Mouse (Mus musculus) mature B cell (primary cell): ENCODE data around the gene Manbal.

Experiments
- in situ Hi-C: fragments of 300-500 bp; cut with MboI; formaldehyde crosslinking; loops from 2 replicates; pipeline ENCODE4 v1.14.3; 2019

Manbal gene

GRCm38 (mm10) chr2:157367184-157367893 is at the start of gene Manbal:
Gene Manbal, plus strand, starts transcription at chr2:157367594.
- in situ Hi-C loops: no loop called here

- in situ Hi-C loops: no loop called here
These were observed 47.3 kb upstream of the Manbal start for GRCm38 (mm10) chr2:157320135-157320534.

- in situ Hi-C loops: no loop called here
These were observed 46.5 kb upstream of the Manbal start for GRCm38 (mm10) chr2:157320886-157321285.

- in situ Hi-C loops: no loop called here
These were observed 45.2 kb upstream of the Manbal start for GRCm38 (mm10) chr2:157322029-157322766.

- in situ Hi-C loops: no loop called here
These were observed 42.2 kb upstream of the Manbal start for GRCm38 (mm10) chr2:157325238-157325637.

- in situ Hi-C loops: no loop called here
These were observed 39.3 kb upstream of the Manbal start for GRCm38 (mm10) chr2:157328106-157328505.

- in situ Hi-C loops: no loop called here
These were observed 38.8 kb upstream of the Manbal start for GRCm38 (mm10) chr2:157328570-157328969.

- in situ Hi-C loops: no loop called here
These were observed 35.3 kb upstream of the Manbal start for GRCm38 (mm10) chr2:157332059-157332458.

GRCm38 (mm10) chr2:157338663-157339062 is 28.7 kb upstream of the Manbal start:
- in situ Hi-C loops: loop anchor here (5.0 kb wide), 1 partner anchor 234 kb away; the partner anchor contains the start of gene Blcap

- in situ Hi-C loops: loop anchor here (5.0 kb wide), 1 partner anchor 233 kb away; the partner anchor contains the start of gene Blcap
These were observed 27.9 kb upstream of the Manbal start for GRCm38 (mm10) chr2:157339532-157339931.

- in situ Hi-C loops: loop anchor here (10.0 kb wide), 1 partner anchor 125 kb away; no protein-coding TSS in a partner anchor
These were observed 27.1 kb upstream of the Manbal start for GRCm38 (mm10) chr2:157340221-157340741.

- in situ Hi-C loops: loop anchor here (10.0 kb wide), 1 partner anchor 123 kb away; no protein-coding TSS in a partner anchor
These were observed 25.7 kb upstream of the Manbal start for GRCm38 (mm10) chr2:157341554-157342270.

- in situ Hi-C loops: loop anchor here (10.0 kb wide), 1 partner anchor 122 kb away; no protein-coding TSS in a partner anchor
These were observed 25.0 kb upstream of the Manbal start for GRCm38 (mm10) chr2:157342328-157342926.

GRCm38 (mm10) chr2:157343337-157343736 is 24.1 kb upstream of the Manbal start:
- in situ Hi-C loops: loop anchor here (10.0 kb wide), 1 partner anchor 121 kb away; no protein-coding TSS in a partner anchor

GRCm38 (mm10) chr2:157347361-157348159 is 19.8 kb upstream of the Manbal start, which contains the start of gene Ghrh:
Gene Ghrh, minus strand, starts transcription at chr2:157347506.
- in situ Hi-C loops: loop anchor here (10.0 kb wide), 1 partner anchor 117 kb away; no protein-coding TSS in a partner anchor

GRCm38 (mm10) chr2:157349121-157349778 is 18.1 kb upstream of the Manbal start:
- in situ Hi-C loops: loop anchor here (10.0 kb wide), 1 partner anchor 116 kb away; no protein-coding TSS in a partner anchor

- in situ Hi-C loops: no loop called here
These were observed 14.2 kb upstream of the Manbal start for GRCm38 (mm10) chr2:157353183-157353582.

GRCm38 (mm10) chr2:157354106-157354505 is 13.3 kb upstream of the Manbal start:
- in situ Hi-C loops: no loop called here

- in situ Hi-C loops: no loop called here
These were observed 7.4 kb upstream of the Manbal start for GRCm38 (mm10) chr2:157360028-157360427.

- in situ Hi-C loops: no loop called here
These were observed 4.4 kb upstream of the Manbal start for GRCm38 (mm10) chr2:157363031-157363430.
